Mouse (Mus musculus): ENCODE measurements around the gene Hyal3.

Gene Hyal3

DNA sequence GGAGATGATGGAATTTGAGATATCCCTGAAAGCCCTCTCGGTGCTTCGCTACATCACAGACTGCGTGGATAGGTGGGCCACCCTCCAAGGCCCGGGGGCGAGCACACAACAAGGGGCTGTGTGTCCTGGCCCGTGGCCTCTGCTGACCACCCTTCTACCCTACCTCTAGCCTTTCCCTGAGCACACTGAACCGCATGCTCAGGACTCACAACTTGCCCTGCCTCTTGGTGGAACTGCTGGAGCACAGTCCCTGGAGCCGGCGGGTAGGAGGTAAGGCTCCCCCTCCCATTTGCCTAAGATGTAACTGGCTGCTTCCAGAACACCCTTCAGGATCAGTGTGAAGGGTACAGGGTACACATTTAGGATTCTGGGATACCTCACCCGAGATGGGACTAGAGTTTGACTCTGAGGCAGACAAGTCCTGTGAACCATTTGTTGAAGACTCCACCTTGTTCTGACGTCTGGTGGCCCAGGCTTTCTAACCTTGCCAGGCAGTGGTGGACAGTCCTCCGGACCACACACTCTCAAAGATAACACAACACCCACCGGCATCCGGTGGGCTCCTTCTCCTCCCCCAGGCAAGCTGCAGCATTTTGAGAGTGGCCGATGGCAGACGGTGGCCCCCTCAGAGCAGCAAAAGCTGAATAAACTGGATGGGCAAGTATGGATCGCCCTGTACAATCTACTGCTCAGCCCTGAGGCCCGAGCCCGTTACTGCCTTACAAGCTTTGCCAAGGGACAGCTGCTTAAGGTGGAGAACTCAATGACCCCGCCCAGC, 31.1 kb upstream of the Hyal3 start:
- in situ Hi-C loops (cut with MboI, MseI) = loop anchor here (10.0 to 25.0 kb wide), 2 partner anchors 655 to 1362 kb away; partner anchors contain the start of genes Manf and Ppm1m

DNA sequence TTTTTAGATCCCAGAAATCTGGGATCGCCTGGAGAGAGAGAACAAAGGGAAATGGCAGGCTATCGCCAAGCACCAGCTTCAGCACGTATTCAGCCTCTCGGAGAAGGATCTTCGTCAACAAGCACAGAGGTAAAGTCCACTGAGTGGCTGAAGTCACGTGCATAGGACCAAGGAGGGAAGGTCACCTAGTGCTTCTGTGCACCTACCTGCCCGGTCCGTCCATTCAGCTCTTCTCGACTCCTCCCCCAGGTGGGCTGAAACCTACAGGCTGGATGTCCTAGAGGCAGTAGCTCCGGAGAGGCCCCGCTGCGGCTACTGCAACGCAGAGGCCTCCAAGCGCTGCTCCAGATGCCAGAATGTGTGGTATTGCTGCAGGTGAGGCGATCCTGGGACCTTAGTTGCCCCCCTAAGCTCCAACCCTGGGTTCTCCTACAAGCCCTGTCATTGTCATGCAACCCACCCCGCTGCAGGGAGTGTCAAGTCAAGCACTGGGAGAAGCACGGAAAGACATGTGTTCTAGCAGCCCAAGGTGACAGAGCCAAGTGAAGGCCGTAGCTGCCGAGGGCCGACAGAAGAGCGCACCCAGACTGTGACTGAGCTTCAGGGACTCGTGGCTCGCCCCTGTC, 30.0 kb upstream of the Hyal3 start:
- in situ Hi-C loops (cut with MboI, MseI) = loop anchor here (10.0 to 25.0 kb wide), 2 partner anchors 656 to 1363 kb away; partner anchors contain the start of genes Manf and Ppm1m

DNA sequence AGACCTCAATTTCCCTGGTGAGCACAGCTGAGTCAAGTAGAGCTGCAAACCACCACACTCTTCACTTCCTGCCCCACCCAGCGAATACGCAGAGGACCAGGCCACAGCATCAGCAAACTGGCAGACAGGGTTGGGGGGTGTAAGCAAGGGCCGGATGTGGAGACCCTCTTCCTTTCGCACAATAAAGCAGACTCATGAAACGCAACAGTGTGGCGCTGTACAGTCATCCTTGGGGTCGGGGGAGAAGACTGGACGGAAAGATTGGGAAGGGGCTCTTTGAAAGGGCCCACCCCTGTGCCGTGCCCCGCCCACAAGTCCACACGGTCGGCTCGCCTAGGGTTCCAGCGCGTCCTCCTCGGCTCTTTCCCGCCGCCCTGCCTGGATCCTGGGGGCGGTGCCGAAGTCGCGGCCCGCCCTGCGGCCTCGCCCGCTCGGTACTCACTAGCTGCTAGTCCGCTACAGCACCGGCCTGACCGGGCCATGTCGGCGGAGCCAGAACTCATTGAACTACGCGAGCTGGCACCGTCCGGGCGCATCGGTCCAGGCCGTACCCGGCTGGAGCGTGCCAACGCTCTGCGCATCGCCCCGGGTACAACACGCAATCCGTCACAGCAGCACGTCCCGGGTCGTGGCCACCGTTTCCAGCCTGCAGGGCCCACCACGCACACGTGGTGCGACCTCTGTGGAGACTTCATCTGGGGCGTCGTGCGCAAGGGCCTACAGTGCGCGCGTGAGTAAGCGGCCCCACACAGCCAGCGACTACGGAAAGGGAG, 29.3 kb upstream of the Hyal3 start, which contains the start of gene Rassf1:
Gene Rassf1, plus strand, starts transcription at position 439 of the 773 bp plus-strand sequence.
- in situ Hi-C loops (cut with MboI, MseI) = loop anchor here (10.0 to 25.0 kb wide), 2 partner anchors 657 to 1364 kb away; partner anchors contain the start of genes Manf and Ppm1m

DNA sequence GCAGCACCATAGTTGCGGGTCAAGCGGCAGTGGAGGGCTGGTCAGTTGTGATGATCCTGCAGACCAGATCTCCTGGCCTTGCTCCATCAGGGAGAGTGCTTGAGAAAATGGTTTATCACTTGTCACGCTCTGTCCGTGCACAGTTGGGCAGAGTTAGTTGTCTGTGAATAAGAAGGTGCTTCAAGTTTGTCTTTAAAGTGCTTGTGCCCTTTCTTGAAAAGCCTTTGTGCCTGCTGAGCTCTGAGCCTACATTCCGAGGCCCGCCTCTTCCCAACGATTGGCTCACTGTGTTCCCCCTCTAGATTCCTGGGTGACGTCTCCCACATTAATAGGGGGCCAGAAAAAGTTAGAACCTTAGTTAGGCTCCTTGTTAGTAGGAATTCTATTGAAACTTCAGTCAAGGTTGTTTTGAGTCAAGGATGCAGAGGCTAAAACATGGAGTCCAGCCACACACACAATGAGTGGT, 28.7 kb upstream of the Hyal3 start:
- in situ Hi-C loops (cut with MboI, MseI) = loop anchor here (10.0 to 25.0 kb wide), 2 partner anchors 657 to 1365 kb away; partner anchors contain the start of genes Manf and Ppm1m

DNA sequence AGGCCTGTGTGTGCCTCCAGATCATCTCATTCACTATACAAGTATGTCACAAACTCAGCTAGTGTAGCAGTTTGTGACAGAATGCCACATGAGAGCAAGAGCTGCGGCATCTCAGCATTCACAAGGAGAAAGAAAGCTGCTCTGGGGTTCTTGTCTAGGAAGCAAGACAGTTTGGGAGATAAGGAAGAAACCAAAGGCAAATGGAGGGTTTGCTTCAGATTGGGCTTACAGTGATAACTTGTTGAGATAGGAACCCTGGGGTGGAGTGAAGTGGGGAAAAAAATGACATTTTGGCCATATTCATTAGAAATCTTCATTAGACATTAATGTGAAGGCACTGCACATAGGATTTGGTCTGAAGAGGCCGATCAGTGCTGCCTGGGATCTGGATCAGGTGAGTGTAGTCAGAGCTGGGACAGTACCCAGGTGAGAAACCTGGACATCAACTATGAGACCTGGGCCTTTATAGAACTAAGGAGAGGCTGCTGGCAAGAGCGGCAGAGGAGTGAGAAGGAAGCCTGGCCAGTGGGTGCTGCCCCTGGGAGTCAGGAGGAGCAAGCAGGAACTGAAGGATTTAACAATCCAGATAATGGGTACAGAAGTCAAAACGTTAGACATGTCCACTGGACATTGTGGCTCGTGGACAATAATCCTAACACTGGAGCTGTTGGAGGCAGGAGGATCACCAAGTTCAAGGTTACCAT, 27.8 kb upstream of the Hyal3 start:
- in situ Hi-C loops (cut with MboI, MseI) = loop anchor here (10.0 to 25.0 kb wide), 2 partner anchors 658 to 1366 kb away; partner anchors contain the start of genes Manf and Ppm1m

DNA sequence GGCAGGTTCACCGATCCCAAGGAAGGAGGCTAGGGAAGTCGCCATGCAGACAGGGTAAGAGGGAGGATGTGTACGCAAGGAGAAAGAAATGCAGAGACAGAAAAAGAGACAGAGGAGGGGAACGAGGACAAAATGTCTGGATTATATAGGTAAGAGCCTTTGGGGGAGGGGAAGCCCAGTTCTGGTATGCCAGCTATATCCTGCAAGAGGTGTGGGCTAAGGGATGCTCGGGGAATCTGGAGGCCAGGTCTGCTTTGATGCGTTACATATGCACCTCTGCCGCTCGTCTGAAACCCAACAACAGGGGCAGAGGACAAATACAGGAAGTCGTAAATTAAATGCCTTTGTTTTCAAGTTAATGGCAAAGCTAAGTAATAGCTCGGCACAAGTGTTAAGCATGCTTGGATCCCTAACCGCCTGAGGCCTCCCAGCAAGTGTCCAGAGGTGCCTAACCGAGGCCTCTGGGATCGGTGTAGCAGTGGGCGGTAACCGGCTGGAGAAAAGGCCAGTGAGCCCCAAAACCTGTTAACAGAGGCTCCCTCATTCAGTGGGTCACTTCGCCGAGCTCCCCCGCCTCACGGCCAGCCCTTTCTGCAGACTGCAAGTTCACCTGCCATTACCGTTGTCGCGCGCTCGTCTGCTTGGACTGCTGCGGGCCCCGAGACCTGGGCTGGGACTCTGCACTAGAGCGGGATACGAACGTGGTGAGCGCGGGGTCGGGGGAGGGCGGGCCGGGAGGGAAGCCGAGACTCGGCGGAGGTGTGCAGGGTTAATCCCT, 26.9 kb upstream of the Hyal3 start:
- in situ Hi-C loops (cut with MboI, MseI) = loop anchor here (10.0 to 25.0 kb wide), 2 partner anchors 659 to 1366 kb away; partner anchors contain the start of genes Manf and Ppm1m

DNA sequence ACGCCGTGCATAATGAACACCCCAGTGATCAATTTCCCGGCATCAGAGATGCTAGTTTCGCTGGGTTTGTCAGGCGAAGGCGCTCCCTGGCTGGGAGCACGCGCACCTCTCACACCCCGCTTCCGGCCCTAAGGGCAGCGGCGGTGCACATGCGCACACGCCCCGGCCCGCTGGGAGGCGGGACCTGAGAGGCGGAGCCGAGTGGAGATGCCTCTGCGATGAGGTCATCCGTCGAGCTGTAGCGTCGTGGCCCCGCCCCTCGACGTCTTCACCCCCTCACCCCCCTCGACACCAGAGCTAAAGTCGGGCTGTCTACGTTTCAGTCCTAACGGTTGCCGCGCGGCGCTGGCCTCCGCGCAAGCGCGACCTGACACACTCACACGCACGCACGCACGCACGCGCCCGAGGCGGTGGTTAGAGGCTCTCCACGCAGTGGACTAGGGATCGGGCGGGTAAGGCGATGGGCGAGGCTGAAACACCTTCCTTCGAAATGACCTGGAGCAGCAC, 26.2 kb upstream of the Hyal3 start:
- in situ Hi-C loops (cut with MboI, MseI) = loop anchor here (10.0 to 25.0 kb wide), 2 partner anchors 660 to 1367 kb away; partner anchors contain the start of genes Manf and Ppm1m

DNA sequence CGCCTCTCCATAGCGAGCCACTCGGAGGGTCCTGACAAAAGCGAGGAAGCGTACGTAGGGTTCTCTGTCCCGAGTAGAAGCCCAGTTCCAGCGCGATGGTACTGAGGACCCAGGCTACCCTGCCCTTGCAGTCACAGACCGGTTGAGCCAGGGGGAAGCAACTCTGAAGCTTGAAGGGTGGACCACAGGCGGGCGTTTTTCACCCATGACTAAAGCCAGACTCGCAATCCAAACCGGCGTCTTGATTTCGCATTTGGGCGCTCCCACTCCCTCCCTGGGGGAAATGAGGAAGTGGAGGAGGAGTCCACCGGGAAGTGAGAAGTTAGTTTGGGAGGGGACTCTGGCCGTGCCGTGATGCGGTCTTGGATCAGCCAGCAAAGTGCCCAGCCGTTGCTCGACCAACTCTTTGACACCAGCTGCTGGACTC, 25.6 kb upstream of the Hyal3 start:
- in situ Hi-C loops (cut with MboI, MseI) = loop anchor here (10.0 to 25.0 kb wide), 2 partner anchors 660 to 1368 kb away; partner anchors contain the start of genes Manf and Ppm1m

DNA sequence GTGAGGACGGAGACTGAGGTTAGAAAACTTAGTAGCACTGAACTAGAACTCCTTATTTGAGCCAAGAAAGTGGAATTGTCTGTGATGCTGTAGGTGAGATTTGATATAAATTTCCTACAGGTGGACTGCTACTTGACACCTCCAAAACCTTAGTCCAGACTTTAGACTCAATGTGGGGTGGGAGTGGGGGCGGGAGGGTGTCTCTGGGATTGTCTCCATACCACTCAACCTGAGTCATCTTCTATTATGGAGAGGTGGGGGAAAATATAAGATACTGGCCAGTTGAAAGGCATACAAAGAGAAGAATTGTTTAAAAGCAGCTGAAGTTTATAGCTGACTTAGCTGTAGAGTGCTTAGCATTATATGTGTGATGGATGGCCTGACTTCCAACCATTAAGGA, 24.9 kb upstream of the Hyal3 start:
- in situ Hi-C loops (cut with MboI, MseI) = loop anchor here (10.0 to 25.0 kb wide), 2 partner anchors 661 to 1368 kb away; partner anchors contain the start of genes Manf and Ppm1m

DNA sequence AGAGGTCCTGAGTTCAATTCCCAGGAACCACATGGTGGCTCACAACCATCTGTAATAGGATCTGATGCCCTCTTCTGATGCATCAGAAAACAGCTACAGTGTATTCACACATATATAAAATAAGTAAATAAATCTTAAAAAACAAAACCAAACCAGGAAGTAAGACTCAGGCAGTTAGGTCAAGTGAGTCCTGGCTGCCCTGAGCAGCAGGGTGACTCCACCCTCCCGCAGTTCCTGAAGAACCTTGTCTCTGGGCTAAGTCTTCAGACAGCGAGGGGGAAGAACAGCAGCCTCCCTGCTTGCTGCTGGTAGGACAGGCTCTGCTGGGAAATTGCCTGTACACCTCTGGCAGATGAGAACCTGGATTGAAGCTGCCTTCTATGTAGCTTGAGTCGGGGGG, 24.3 kb upstream of the Hyal3 start:
- in situ Hi-C loops (cut with MboI, MseI) = loop anchor here (10.0 to 25.0 kb wide), 2 partner anchors 662 to 1369 kb away; partner anchors contain the start of genes Manf and Ppm1m

DNA sequence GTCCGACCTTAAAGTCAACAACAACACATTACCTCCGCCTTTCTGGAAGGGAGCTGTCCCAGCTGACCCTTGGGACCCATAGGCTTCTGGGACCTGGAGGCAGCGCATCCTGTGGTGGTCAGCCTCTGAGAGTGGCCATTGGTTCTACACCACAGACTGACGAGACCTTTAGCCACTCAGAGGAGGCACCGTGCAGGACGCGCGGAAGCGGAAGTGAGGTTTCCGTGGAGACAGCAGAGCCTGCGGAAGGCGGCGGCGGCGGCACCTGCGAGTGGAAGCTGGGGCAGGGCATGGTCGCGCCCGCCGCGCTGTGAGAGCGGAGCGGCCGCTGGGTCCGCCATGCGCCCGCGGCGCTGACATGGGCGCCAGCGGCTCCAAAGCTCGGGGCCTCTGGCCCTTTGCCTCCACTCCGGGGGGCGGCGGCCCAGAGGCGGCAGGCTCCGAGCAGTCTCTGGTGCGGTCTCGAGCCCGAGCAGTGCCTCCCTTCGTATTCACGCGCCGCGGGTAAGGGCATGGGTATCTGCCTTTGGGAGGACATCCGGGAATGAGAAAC, 17.5 kb upstream of the Hyal3 start, which contains the start of gene Tusc2:
Gene Tusc2, plus strand, starts transcription at position 227 of the 553 bp plus-strand sequence.
- in situ Hi-C loops (cut with MboI, MseI) = loop anchor here (25.0 kb wide), 1 partner anchor 1376 kb away; the partner anchor contains the start of gene Ppm1m

DNA sequence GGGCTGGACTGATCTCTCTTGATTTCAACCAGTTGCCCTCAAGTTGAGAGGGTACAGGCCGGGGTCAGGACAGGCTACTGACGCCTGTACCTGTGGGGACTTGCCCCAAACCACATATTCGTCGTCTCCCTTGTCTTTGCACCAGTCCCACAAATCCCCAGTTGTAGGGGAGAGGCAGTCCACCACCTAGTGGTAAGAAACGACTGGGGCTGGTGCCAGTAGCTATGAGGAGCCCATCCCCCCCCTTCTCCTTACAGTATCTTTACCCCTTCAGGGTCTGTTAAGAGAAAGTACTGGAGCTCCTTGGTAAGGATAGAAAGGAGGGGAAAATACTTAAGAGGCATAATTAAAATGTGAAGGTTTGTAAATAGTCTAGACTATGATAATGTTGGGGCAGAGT, 15.1 kb upstream of the Hyal3 start:
- in situ Hi-C loops (cut with MboI, MseI) = loop anchor here (25.0 kb wide), 1 partner anchor 1378 kb away; the partner anchor contains the start of gene Ppm1m

DNA sequence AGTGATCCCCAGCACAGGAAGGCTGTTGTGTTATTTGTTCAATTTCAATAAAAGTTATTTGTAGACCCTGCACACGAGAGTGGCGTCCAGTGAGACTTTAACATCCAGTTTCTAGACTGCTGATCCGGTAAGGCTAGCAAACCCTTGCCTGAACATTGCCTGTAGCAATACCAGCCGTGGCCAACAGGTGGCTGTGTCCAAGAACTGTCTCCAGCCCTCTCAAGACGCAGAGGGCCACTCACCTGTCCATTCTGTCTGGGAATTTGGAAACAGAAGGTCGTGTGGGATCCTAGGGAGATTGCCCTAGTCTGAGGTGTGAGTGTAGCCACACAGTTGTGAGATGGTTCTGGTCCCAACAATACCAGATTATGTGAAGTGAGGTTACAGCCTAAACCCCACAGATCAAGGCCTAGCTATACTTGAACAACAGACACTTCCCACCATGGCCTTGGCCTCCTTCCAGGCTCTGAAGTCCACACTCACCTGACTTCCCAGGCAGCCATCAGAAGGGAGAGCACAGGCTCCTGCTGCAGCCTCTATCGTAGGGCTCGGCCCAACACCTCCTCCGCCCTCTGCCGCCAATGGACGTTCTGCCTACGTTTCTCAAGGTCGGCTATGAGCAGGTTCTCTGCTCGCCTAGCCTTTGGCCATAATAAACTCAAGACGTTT, 14.4 kb upstream of the Hyal3 start:
- in situ Hi-C loops (cut with MboI, MseI) = loop anchor here (25.0 kb wide), 1 partner anchor 1379 kb away; the partner anchor contains the start of gene Ppm1m

DNA sequence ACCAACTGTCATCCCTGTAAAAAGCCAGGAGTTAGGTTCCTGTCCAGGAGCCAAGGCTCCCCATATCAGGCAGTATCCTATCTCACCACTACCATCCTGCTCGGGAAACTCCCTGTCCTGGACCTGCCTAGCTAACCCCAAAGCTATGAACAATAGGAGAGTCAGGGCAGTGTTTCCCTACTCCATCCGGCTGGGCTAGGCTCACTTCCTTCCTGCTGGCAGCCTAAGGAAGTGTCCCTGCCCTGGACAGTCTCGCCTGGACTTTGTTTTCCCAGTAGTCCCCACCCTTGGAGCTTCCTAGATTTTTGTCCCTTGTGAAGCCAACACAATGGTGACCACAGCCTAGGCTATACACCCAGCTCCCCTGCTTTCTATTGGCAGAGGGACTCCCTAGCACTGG, 13.8 kb upstream of the Hyal3 start:
- in situ Hi-C loops (cut with MboI, MseI) = loop anchor here (25.0 kb wide), 1 partner anchor 1380 kb away; the partner anchor contains the start of gene Ppm1m

DNA sequence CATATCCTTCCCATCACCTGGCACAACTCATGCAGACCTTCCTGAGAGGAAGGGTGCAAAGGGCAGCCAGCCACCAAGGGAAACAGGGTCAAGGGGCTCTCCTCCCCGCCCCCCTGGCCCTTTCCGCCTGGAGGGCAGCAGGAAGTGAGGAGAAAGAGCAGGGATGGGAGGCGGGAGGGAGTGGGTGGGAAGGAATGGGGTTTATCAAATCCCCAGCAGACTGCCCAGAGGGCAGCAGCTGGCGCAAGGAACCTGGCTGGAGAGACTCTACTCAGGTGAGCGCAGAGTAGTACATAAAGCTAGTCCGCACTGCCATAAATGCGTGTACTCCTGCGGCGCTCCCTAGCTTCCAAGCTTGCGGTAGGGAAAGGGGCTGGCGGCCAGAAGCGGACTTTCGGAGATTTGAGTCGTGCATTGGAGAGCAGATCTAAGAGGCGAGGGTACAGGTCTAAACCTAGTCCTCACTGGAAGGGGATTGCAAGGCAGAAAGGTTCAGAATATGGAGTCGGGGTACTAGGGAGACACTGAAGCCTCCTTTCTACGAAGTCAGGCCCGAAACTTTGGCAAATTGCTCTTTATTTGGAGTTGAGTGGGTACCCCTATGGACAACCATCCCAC, 12.8 kb upstream of the Hyal3 start, which contains the start of gene Hyal2:
Gene Hyal2, plus strand, starts transcription at position 244 of the 618 bp plus-strand sequence.
- in situ Hi-C loops (cut with MboI, MseI) = loop anchor here (25.0 kb wide), 1 partner anchor 1381 kb away; the partner anchor contains the start of gene Ppm1m

DNA sequence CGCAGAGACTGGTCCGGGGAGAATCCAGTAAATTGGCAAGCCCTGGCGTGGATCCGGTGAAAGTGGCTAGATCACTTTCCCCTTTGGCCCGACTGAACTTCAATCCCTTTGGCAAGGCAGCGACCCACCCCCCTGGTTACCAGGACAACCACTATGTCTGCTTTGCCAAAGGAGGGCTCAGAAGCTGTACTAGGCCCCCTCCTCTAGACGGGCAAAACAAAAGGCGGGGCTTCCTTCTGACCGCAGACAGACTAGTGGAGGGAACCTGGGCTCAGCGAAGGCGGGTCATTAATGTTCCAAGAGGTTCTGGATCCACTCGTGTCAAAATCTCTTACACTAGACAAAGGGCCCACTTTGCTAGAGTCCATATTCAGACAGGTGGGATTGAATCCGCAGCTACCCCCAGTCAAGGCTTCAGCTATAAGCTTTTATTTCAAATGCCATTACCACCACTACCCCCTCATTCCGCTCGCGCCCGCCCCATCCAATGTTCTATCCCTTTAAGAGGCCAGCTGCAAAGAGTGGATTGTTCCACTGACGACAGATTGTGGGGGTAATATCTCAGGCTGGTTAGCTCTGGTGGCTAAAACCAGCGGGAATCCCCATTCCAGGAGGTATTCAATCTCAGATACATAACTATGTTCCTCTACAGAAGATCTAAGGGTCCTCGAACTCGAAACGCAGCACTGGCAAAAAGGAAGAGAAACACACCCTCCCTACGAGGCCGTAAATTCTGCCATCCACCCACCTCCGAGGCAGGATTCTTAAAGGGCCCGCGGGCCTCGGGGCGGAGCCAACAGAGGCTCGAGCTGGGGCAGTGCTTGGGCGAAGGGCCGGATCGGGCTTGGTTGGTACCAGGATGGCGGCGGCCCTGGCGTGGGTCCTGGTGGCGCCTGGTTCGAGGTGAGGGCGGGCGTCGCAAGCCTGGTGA, 12.0 kb upstream of the Hyal3 start:
- in situ Hi-C loops (cut with MboI, MseI) = loop anchor here (25.0 kb wide), 1 partner anchor 1381 kb away; the partner anchor contains the start of gene Ppm1m
